Mouse (Mus musculus): ENCODE results near the gene Rbl1.

DNA sequence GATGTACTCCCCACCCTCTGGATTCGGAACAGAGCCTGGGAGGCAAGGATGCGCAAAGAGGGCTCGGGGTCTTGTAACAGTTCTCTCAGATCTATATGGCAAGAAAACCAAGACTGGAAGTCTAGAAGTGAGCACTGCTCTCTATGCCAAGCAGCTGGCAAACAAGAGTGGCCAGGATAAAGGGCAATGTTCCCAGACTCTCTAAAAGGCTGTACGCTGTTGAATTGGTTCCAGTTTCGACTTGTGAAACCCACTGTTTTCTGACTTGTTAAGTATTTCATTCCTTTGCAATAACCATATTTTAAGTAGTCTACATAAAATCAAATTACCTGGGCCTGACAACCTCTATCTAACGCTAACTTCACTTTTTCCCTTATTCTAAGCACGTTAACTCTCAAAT is 7.4 kb upstream of the Rbl1 start:
- no peak for TF ChIP-seq CTCF (IDR thresholded peaks at IDR 0.05; ENCODE audit: low read depth)
- TF ChIP-seq EP300 (IDR thresholded peaks at IDR 0.05; ENCODE audit: low read depth): no peak

Data from heart, postnatal 0 days (tissue).